Mouse (Mus musculus): ENCODE results near the gene Syn3.

The Syn3 gene

DNA sequence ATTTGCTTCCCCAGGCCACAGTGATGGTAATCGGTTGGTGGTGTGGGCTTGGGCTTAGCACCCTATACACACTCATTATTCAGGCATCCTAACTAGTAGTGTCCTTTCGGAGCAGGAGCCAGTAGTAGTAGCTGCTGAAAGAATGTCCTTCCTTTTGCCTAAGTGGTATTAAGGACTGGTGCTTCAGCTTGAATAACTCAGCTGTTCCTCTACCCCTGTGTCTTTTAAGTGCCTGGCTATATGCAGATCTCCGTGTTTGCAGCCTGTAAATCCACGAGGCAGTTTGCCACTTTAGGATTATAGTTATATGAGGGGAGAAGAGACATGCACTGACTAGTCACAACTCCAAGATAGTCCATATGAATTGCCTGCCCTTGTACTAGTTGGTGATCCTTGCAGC, 159.6 kb downstream of the Syn3 start:
- no peak for DNase-seq (ENCODE audit: low spot score in 2 of 2)

DNA sequence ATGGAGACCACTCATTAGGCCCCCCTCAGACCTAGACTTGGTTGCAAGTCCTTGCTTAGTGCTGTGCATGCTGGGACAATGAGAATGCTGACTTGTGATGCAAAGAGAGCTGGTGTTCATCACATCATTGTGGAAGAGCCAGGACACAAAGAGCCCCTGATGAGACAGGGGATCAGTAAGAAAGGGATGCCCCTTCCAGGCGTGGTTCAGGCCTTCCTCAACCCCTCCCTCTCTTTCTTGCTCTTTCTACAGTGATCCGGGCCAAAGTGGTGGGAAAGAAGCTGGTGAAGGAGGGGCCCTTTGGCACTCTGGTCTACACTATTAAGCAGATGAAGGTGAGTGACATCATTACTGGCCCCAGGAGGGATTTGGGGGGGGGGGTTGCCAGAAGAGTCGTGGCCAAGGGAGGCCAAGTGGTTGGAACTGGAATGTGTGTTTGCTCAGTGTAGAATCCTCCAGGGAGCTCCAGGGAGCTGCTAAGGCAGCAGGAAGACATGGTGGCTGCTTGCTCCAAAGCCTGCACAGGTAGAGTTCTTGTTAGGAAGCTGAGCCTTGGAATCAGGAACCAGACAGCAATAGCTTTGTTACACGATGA, 160.5 kb downstream of the Syn3 start:
- no peak for DNase-seq (ENCODE audit: low spot score in 2 of 2)

DNA sequence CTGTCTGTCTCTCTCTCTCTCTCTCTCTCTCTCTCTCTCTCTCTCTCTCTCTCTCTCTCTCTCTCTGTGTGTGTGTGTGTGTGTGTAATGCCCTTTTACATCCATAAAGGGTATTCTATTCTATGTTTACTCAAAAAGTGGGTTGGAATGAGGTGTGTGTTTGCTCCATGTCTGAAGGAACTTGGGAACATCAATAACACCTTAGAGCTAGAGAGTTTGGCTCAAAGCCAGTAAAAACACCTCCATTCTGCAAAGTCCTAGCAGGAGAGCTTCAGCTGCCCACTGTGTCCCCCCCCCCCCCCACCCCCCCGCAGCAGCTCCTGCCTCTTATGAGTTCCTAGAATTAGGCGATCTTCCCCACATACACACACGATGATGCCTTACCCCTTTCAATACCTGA, 161.5 kb downstream of the Syn3 start:
- DNase-seq (ENCODE audit: low spot score in 2 of 2): no peak

DNA sequence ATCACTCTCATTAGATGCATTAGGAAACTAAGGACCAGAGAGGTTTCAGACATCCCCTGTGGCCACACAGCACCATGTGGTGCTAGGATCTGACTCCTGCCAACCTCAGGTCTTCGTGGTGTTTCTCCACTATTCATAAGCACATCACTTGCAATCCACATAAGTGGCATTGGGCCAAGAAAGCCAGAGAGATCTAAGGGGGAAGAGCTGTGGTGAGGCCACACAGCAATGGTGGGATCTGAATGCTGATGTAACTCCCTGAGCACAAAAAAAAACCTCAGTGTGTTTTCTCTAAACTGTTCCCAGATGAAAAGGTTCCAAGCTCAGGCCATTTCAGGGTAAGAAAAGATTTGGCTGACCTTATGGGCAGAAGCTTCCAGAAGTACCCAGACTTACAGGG, 162.2 kb downstream of the Syn3 start:
- DNase-seq (ENCODE audit: low spot score in 2 of 2): no peak

DNA sequence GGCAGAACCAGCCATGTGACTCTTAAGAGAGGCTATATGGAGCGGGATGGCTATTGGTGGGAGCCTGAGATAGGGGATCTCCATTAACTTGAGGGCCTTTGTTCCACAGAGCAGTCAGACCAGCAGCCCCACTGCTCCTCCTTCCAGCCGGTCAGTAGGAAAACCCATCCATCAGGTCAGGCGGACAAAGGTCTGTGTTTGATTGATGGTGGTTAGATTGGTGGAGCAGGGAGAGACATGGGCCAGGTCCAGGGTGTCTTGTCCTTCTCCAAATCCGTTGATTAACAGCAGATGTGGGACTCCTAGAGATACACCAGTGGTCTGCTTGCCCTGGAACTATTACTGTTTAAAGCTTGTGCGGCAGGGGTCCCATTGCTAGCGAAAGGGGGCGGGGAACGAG, 164.1 kb downstream of the Syn3 start:
- no peak for DNase-seq (ENCODE audit: low spot score in 2 of 2)

DNA sequence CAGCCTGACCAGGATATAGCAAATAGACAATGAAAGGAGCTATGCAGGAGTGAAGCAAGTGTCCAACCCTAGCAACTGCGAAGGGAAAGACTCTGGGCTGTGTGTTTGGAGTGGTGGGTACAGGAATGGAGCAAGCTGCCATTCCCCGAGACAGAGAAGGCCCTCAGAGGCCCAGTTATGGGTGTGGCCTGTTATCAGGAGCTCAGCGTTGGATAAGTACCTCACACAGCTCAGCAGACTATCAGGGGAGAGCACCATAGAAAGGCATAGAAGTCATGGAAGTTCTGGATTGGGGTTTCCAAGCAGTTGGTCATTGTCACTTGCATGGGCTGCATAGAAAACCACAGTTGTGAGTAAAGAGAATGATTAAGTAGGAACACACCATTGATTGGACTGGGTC, 165.8 kb downstream of the Syn3 start:
- no peak for DNase-seq (ENCODE audit: low spot score in 2 of 2)

DNA sequence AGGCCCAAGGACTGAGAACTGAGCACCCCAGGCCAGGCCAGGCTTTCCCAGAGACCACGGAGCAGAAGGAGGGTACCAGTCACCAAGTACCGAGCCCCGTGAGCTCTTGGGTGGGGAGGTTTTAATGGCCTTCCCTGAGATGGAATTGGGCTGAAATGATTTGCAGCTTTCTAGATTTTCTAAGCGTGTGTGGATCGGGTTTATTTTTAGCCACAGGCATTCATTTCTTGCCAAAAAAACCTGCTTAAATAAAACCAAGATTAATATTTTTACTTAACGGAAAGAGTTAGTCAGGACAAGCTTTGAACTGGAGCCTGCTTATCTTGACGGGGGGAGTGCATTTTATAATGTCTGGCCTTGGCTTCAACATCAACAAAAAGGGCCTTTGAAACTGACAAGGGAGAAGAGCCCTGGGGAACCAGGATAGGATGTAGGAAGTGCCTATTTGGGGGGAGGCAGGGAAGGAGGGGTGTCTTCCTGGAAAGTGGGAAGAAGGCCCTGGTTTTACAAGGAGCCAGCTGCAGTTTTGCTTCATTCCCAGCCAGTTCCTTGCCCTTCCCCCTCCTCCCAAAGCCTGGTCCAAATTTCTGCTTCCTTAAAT, 166.9 kb downstream of the Syn3 start:
- DNase-seq (ENCODE audit: low spot score in 2 of 2): no peak

DNA sequence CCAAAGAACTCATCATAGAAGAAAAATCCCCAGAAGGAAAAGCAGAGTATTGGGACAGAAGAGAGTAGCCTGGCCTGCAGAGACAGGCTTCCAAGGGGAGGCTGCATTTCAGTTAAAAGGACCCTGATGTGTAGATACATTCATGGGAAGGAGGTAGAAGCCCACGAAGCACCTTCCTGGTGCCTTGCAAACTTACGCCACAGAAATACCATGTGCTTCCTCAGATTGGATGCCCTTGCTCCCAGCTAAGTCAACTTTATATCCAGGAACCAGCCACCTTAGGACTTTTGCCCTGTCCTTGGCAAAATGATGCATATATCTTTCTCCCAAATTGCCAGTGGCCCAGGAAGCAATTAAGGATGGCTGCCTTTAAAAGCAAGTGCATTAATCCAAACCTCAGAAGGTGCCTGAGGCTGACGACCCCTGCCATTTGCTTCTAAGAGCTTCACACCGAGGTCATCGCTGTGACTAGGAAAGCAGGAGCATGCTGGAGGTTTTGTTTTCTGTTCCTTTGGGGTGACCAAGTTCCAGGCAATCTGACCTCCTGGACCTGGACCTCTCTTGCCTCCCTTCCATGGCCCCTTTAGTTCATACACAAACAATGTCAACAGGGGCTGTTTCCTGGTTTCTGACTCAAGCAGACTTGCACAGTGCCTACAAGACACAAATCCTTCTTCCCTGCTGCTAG, 167.6 kb downstream of the Syn3 start:
- no peak for DNase-seq (ENCODE audit: low spot score in 2 of 2)

DNA sequence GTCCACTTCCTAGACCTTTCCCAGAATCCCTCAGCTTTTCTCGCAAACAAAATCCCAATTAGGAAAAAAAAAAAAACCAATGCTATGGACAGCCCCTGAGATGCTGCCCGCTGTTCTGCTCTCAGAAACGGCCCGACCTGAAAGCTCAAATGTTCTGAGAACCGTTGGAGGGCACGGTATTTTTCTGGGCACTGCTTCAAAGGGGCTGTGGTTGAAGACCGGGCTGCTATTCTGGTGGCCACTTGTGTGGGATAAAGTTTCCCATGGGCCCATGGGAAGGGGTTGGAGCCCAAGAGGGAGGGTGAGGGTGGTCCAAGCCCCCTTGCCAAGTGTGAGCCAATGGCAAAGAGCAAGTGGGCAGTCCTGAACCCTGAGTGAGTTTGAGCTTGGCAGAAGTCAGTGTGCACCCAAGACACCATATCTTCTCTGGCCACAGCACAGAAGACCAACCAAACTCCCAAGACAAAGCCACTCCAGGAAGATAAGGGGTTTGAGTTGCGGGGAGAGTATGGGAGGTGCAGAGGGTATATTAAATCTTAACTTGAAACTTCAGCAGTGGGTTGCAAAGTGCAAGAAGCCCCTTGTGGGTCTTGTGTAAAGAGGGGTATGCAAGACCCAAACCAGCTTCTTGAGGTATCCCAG, 169.3 kb downstream of the Syn3 start:
- DNase-seq (ENCODE audit: low spot score in 2 of 2): no peak

DNA sequence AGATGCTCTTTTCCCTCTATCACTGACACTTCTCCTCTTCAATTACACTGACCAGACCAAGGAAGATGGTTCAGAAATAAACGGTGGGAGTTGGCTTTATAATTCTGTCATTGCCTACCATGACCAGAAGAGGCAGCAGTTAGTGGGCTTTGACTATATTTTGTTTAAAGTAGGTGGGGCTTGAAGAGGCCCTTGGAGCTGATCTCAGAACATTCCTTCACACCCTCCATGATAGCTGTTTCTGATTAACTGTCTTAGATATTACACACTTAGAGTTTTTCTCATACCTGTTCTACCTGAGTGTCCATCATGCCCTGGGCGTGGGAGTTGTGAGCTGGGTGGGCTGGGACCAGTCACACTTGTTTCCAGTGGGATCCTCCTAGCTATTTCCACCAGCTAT, 170.0 kb downstream of the Syn3 start:
- DNase-seq (ENCODE audit: low spot score in 2 of 2): no peak

DNA sequence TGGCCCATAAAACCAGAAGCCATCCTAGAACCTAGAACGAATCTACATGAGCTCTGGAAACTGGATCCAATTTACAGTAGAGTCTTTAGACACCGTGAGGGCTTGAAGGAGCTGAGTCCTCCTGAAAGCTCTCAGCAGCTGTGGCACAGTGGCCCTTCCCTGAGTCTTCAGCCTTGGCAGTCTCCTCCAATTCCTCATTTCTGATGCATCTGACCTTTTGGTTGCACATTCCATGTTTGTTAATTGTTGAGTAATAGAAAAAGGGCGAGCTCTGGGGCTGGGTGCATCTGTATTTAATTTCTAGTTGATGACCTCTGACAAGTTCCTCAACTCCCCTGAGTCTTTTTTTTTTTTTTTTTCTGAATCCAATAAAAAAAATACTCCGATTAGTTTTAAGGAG, 170.6 kb downstream of the Syn3 start:
- no peak for DNase-seq (ENCODE audit: low spot score in 2 of 2)

DNA sequence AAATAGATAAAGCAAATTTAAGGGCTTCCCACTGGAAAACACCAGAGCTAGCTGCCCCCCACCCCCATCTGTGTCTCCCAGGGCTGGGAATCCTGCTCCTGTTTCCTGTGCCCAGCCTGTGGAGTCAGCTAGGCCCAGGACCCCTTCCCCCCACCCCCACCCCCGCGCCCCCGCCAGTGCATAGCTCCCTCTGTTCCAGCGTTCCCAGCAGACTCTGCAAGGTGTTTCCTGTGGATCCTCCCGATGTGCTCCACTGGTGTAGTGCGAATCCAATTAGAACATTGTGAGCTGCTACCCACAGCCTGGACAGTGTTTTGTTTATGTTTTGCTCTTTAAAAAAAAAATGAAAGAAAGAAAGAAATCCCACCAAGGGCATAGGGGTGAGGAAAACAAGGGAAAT, 173.4 kb downstream of the Syn3 start:
- no peak for DNase-seq (ENCODE audit: low spot score in 2 of 2)

DNA sequence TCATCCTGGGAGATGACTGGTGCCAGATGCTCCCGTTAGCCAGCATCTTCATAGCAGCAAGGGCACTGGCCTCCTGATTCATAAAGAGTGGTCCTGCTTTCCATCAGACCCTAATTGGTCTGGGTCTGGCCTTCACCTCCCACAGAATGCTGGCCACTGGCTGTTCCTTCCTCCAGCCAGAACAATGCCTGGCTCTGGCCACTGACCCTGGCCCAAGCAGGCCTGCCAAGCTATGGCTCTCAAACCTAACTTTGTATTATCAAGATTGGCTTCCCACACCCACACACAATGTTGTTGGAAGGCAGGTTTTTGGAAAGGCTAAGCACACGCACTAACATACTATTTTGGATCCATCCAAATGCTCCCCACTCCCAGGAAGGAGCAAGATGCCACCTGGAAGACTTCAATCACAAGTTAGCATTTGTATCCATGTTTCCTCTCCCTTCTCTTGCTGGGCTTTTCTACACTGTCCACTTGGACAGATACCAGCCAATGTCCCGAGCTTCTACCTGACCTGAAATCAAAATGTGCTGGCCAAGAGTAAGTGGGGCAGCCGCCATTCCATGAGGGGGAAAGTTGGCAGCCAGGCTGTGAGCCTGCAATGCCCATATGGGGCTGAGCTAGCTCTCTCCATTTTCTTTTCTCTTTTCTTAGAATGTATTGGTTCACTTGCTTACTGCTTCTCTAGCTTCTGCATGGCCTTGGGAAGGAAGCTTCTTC, 175.3 kb downstream of the Syn3 start:
- no peak for DNase-seq (ENCODE audit: low spot score in 2 of 2)

DNA sequence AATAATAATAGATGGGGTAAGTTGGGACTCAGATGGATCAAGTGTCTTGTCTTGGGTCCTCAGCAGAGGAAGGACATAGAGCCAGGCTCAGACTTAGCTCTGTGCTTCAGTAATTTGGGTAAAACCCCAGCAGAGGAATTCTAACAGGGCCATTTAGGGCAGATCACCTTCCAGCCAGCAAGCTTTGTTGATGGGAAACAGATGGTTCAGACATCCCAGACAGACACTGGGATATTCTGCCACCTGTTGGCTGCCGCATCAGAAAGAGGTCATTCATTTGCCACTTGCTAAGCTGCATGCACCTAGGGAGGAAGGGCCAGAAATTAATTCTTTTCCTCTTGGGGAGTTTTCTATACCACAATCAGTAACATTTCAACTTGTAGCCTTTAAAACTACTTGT, 176.7 kb downstream of the Syn3 start:
- DNase-seq (ENCODE audit: low spot score in 2 of 2): no peak

DNA sequence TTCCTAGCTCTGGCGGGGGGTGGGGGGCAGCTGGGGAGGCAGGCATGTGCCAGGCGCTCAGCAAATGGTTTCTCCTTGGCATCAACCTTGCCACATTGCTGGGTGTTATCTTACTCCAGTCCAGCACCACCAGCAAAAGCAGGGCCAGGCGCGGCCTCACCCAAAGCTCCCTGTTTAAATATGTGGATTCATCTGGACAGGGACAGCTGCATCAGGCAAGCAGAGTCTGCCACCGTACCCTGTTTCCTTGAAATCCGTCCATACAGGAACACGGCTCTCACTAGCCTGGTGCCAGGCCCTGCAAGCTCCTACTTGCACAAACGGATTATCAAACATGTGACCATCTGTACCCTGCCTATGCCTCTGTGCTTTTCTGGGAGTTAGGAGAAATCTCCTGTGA, 177.5 kb downstream of the Syn3 start:
- DNase-seq (ENCODE audit: low spot score in 2 of 2): no peak

DNA sequence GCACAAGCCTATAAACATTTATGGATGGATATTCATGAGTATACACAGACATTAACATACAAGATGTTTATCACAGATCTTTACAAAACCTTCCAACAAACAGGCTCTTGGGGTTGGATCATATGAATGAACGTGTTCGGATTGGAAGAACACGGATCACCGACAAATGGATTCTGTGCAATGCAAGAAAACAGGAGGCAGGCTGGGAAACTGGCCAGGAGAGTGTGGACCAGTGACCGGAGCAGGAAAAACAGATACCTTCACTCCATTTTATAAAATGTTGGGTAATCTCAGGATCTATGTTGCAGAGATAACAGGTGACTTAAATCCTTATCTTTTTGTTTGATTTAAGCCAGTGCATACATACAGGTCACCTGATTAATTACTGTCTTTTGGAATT, 178.5 kb downstream of the Syn3 start:
- no peak for DNase-seq (ENCODE audit: low spot score in 2 of 2)

DNA sequence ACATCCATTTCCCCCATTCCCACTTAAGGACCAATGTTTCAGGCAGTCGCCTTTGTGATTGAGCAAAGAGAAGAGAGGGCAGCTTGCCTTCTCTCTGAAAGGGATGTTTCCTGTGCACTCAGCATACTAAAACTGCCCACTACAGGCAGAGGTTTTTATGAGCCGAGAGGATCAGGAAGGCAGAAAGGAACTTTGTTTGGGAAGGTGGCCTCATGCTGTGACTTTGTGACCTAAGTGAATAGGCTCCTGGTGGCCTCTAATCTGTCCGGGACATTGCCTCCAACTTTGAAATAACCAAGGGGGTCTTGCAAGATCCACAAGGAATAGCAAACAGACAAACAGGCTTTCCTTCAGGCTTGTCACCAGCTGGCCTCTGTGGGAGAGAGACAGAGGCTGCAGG, 179.2 kb downstream of the Syn3 start:
- no peak for DNase-seq (ENCODE audit: low spot score in 2 of 2)

DNA sequence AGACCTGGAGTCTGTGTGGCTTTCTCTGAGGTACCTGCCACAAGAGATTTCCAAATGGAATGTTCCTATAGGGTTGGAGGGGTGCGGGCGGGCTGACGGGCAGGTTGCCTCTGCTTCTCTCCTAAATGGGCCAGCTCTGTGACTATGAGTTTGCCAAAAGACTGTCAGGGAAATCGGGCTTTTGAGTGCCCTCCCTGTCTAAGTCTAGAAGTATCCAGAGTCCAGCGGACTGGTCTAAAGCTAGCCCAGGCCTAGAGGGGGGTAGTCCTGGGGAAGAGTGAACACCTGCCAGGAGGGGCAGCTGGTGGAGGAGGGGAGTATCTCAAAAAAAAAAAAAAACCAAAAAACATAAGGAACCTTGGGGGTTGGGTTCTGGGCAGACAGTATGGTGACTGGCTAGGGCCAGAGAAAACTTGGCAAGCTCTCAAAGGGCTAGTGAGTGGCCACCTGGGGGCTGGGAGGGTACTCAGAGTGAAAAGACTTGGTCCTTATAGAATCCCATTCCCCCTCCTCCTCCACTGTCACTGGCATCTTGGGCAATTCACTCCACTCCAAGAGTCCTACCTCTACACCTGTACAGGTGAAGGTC, 180.1 kb downstream of the Syn3 start:
- DNase-seq (ENCODE audit: low spot score in 2 of 2): no peak

DNA sequence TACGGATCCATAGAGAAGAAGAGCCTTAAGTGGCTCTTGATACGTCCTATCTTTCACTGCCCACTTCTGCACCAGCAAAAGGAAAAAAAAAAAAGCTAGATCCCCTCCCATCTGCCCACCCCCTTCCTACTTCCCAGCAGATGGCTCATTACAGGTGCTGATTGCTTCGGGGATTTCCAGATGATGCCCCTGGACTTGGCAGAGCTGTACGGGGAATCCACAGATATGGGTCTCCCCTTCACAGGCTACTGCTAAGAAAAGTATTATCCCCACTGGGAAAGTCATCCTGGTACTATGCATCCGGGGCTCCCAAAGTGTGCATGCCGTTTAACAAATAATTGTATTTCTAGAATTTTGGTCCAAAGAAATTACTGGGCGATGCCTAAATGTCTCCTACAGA, 181.1 kb downstream of the Syn3 start:
- no peak for DNase-seq (ENCODE audit: low spot score in 2 of 2)

DNA sequence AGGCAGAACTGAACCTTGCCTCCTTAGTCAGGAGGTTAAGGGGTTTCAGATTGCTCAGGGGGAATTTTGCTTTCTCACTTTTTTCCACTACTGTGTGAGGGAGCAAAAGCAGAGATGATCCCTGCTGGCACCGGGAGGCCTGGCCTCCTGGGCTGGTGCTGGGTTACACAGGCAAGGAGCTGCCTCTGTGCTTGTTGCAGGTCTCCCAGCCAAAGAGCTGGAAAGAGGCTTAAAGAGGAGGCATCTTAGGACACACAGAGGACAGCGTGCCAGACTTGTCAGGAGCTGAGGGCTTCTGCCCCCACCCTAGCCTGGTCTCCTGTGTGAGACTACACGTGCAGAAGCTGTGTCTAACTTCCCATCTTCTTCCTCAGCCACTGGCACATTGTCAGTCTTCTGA, 183.2 kb downstream of the Syn3 start:
- no peak for DNase-seq (ENCODE audit: low spot score in 2 of 2)

DNA sequence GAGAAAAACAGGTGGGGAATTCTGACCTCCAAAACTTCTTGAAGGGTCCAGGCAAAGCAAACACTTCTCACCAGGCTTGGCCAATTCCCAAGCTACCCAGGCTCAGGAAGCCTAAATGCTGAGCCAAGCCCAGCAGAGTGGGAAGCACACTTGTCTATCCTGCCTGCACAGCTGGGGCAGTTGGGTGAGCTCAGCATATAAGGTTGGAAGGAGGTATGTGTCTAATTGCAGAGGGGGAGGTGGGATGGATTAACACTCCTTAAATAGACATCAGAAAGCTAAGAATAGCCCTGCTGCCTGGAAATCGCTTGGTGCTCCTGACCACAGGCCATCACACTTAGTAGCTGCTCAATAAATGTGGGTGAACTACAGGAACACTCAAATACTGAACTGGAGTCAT, 185.2 kb downstream of the Syn3 start:
- no peak for DNase-seq (ENCODE audit: low spot score in 2 of 2)

DNA sequence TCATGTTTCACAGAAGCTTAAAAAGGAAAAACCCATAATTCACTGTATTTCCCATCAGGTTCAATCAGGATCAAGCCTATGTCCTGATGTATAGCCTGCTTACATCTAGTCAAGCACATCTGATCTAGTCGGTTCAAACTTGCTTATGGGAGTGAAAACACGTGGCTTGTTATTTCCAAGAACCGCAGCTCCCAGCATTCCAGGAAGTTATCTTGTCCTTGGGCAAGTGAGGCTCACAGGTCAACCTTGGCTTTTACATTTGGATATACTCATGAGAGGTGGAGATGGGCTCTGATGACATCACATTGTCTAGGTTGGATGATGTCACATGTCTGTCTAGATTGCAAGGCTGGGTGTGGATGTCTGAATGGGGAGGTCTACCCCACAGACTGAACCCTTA, 185.7 kb downstream of the Syn3 start:
- DNase-seq (ENCODE audit: low spot score in 2 of 2): no peak

Data from spleen, postnatal 14 days (tissue).